Mouse (Mus musculus) lung, postnatal 0 days (tissue): ENCODE measurements at regions not wholly inside any gene's neighbourhood (a gene's known extent, or its start where the extent isn't known, plus 50 kb on each side); places are given as distances from the start of the nearest gene placed in this dataset.

Source experiments
- CTCF ChIP-seq: IDR thresholded peaks from 2 replicates; pipeline ENCODE4 v1.5.1; 2016; ENCODE audit warnings: antibody characterized with exemption, mild to moderate bottlenecking
- EP300 ChIP-seq: IDR thresholded peaks from 2 replicates; pipeline ENCODE4 v1.6.1; 2016; ENCODE audit warnings: antibody characterized with exemption, mild to moderate bottlenecking, control low read depth

DNA sequence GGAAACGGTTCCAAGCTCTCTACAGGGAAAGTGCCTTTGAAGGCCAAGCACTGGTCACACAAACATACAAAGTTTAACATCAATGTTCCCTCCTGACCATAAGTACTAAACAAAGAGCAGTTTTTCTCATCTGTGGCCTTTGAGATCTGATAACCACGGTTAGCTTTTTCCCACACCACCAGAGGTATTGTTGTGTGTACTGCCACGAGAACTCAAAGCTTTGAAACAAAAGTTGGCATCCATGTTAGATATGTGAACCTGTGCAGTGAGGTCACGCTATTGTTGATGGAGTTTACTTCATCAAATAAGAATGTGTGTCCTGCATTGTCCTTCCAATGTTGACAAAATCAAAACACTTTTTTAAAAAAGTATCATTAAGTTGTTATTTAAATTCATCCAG is 79.9 kb upstream of the Myo10 start:
- TF ChIP-seq CTCF = no peak
- TF ChIP-seq EP300 = 0 out of 2 replicates have a peak, but pooled peaks have one; percentile 19
